Mouse (Mus musculus) midbrain, embryonic 15.5 days (tissue): Measurements from ENCODE around the gene Rab11fip3. TPM values are rescaled to one million over a fixed set of nuclear protein-coding genes. Genes with fewer than 3 reads are reported as not detected.
"Not testable (repeated sequence)": the region's sequence is repeated elsewhere in the genome, so short reads cannot be mapped to it uniquely, and the experiment has no call there.

Experiments
- ATAC-seq: fragments of 200-750 bp; cut with Nextera tagmentation; replicated peaks from 2 replicates; pipeline ENCODE4 v1.8.0; 2017; ENCODE audit warnings: moderate TSS enrichment
- H3K27ac ChIP-seq: fragments of 300-500 bp; sonication (generic); 2 replicates; pipeline ENCODE4 v1.5.1; 2015; ENCODE audit warnings: mild to moderate bottlenecking, inconsistent platforms
- H3K27me3 ChIP-seq: fragments of 300-500 bp; sonication (generic); replicated peaks from 2 replicates; pipeline ENCODE4 v1.6.1; 2015; ENCODE audit warnings: inconsistent platforms
- H3K36me3 ChIP-seq: fragments of 300-500 bp; sonication (generic); replicated peaks from 2 replicates; pipeline ENCODE4 v1.6.1; 2015; ENCODE audit warnings: inconsistent platforms
- H3K4me1 ChIP-seq: fragments of 300-500 bp; sonication (generic); 2 replicates; pipeline ENCODE4 v1.6.1; 2015; ENCODE audit warnings: inconsistent platforms
- H3K4me2 ChIP-seq: fragments of 300-500 bp; sonication (generic); 2 replicates; pipeline ENCODE4 v1.6.1; 2015; ENCODE audit warnings: inconsistent platforms, mild to moderate bottlenecking, moderate library complexity
- H3K4me3 ChIP-seq: fragments of 300-500 bp; sonication (generic); 2 replicates; pipeline ENCODE4 v1.5.1; 2015; ENCODE audit warnings: mild to moderate bottlenecking, inconsistent platforms
- H3K9ac ChIP-seq: fragments of 300-500 bp; sonication (generic); 2 replicates; pipeline ENCODE4 v1.6.1; 2015; ENCODE audit warnings: mild to moderate bottlenecking, inconsistent platforms
- H3K9me3 ChIP-seq: fragments of 300-500 bp; sonication (generic); 2 replicates; pipeline ENCODE4 v1.6.1; 2016; ENCODE audit warnings: inconsistent platforms
- WGBS: fragments of 180-500 bp; shearing (Covaris S2); methylation state at CpG from one replicate; pipeline ENCODE4 v1.1.7; 2015; ENCODE audit warnings: mixed read lengths; 5-methylcytosine and 5-hydroxymethylcytosine counted together
- polyA plus RNA-seq: library from polyadenylated mRNA; unstranded; fragments of >200 nt; fragmentation: Nextera tagmentation; extraction: Ambion mirVana; gene quantifications from 2 replicates; pipeline ENCODE4 v1.2.1, GENCODE M21; 2015

Gene Rab11fip3
- polyA plus RNA-seq = 32.2 and 32.6 TPM in 2 replicates

GRCm38 (mm10) chr17:26068831-26069739, at the start of gene Rab11fip3:
Gene Rab11fip3, minus strand, starts transcription at chr17:26069555.
- WGBS = under 1% methylated on average over 94 of the region's 94 CpGs

GRCm38 (mm10) chr17:26116503-26117258, 47.3 kb upstream of the Rab11fip3 start:
- Histone ChIP-seq H3K27me3 (peaks cover 41% of the 10 kb centered on the region), H3K9me3 (no peaks in the 10 kb centered on the region), H3K4me3 (no peak overlapping the region), H3K27ac (no peak overlapping the region), H3K4me1 (peaks cover 11% of the 10 kb centered on the region), H3K36me3 (no peaks in the 10 kb centered on the region), H3K4me2 (no peak overlapping the region), H3K9ac (no peak overlapping the region)
- no peak for ATAC-seq
- 88% methylated on average over 17 of the region's 17 CpGs for WGBS

More at GRCm38 (mm10) chr17:26068831-26069739, at the start of gene Rab11fip3:
- ATAC-seq = peak; percentile 94
- Histone ChIP-seq H3K4me3 (peak within 1 kb of the TSS; percentile 83), H3K9me3 (no peaks in the 10 kb centered on the region), H3K27me3 (0 out of 2 replicates have a peak, but pooled peaks cover 3% of the 10 kb centered on the region), H3K27ac (peak within 1 kb of the TSS; percentile 91), H3K9ac (peak within 1 kb of the TSS; percentile 93), H3K4me1 (peaks cover 41% of the 10 kb centered on the region), H3K36me3 (no peaks in the 10 kb centered on the region), H3K4me2 (peak within 1 kb of the TSS; percentile 98)

DNA sequence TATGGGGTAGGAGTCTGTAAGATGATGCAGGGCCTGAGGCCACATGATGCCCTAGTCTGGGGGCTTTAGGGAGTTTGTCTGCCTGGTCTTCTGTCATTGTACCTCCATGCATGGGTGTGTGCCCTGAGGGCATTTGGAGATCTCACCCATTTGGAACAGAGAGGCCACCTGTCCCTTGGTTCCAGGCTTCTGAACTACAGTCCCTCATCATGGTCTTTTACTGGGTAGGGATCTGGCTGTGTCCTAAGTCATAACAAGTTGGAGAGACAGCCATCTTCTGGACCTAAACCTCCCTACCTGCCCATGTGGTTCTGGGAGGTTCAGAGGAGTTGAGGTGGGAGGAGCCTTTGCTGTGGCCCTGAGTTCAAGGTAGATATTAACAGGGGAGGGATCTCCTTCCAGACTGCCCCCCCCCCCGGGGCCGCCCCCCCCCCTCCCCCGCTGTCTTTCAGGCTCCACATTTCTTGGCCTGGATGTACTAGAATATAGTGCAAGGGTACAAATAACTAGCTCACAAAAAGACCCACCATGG, 46.7 kb upstream of the Rab11fip3 start:
- Histone ChIP-seq H3K4me2 (no peak overlapping the region), H3K27me3 (peaks cover 42% of the 10 kb centered on the region), H3K4me1 (peaks cover 11% of the 10 kb centered on the region), H3K9ac (no peak overlapping the region), H3K36me3 (no peaks in the 10 kb centered on the region), H3K9me3 (no peaks in the 10 kb centered on the region), H3K27ac (no peak overlapping the region), H3K4me3 (no peak overlapping the region)
- 69% methylated on average over 3 of the region's 3 CpGs for WGBS
- no peak for ATAC-seq

DNA sequence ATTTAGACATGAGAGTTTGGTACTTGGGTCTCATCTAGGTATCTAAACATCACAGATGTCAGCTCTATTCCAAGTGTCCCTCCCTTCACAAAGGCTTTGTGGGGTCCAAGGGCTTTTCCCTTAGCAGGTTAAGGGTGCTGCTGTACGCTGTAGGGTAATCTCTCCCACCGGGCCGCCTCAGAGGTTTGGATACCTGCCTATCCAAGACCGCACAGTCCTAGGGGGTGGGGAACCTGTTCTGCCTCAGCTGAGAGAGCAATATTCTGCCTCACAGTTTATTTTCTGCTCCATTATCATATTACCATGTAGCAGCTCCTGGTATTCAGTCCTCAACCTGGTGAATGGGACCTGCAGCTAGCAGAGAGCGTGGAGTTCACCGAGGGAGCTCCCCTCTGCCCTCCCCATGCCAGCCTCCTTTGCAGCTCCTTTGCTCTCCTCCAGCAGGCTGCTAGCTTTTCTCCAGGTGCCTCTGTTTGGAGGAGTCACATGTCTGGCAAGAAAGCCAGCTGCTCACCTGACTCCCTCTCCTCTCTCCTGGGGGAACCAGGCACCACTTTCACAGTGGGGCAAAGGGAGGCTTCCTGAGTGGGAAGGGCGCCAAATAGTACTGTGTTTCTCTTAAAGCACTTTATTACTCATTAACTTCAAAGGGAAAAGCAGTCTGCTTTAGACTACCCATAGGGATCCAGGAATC, 46.0 kb upstream of the Rab11fip3 start:
- no peak overlapping the region for H3K4me2 ChIP-seq
- peaks cover 10% of the 10 kb centered on the region for H3K4me1 ChIP-seq
- WGBS = 81% methylated on average over 7 of the region's 7 CpGs
- no peak for ATAC-seq
- H3K36me3 ChIP-seq = no peaks in the 10 kb centered on the region
- peaks cover 42% of the 10 kb centered on the region for H3K27me3 ChIP-seq
- no peak overlapping the region for H3K27ac ChIP-seq
- no peak overlapping the region for H3K4me3 ChIP-seq
- H3K9ac ChIP-seq = no peak overlapping the region
- no peaks in the 10 kb centered on the region for H3K9me3 ChIP-seq

DNA sequence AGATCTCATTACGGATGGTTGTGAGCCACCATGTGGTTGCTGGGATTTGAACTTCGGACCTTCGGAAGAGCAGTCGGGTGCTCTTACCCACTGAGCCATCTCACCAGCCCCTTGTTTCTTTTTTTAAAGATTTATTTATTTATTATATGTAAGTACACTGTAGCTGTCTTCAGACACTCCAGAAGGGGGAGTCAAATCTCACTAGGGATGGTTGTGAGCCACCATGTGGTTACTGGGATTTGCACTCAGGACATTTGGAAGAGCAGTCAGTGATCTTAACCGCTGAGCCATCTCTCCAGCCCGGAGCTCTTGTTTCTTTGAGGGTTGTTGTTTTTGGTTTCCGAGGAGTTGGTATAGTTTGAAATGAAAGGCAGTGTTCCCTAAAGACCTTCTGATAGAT, 45.1 kb upstream of the Rab11fip3 start:
- ATAC-seq = not testable (repeated sequence)

DNA sequence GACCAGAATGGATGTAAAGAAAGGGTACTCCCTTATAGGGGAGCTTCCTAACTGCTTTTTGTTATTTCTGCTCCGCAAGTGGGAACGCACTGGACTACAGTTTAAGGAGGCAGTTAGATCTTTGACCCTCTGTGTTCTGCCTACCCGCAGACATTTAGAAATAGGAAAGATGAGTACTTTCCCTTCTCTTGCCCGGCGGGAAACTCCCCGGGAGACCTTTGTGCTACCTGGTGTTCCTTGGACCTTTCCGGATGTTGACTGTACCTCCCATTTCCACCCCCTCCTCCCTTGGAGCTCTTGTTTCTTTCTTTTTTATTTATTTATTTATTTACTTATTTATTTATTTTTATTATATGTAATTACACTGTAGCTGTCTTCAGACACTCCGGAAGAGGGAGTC, 44.7 kb upstream of the Rab11fip3 start:
- ATAC-seq = no peak
- peak overlapping the region; percentile 75 for H3K4me3 ChIP-seq
- H3K36me3 ChIP-seq = no peaks in the 10 kb centered on the region
- no peaks in the 10 kb centered on the region for H3K9me3 ChIP-seq
- peak overlapping the region; percentile 67 for H3K9ac ChIP-seq
- no peak overlapping the region for H3K27ac ChIP-seq
- peaks cover 42% of the 10 kb centered on the region for H3K27me3 ChIP-seq
- peak overlapping the region; percentile 75 for H3K4me2 ChIP-seq
- 11% methylated on average over 8 of the region's 8 CpGs for WGBS
- peaks cover 6% of the 10 kb centered on the region for H3K4me1 ChIP-seq

More for the DNA sequence above, 45.1 kb upstream of the Rab11fip3 start:
- H3K27ac ChIP-seq, H3K4me2 ChIP-seq, H3K9me3 ChIP-seq, H3K4me1 ChIP-seq, H3K4me3 ChIP-seq, H3K9ac ChIP-seq, H3K36me3 ChIP-seq: not testable (repeated sequence)
- H3K27me3 ChIP-seq = peaks cover 42% of the 10 kb centered on the region
- 61% methylated on average over 7 of the region's 7 CpGs for WGBS

GRCm38 (mm10) chr17:26113181-26113948, 44.0 kb upstream of the Rab11fip3 start, which contains the start of gene Tmem8:
Gene Tmem8, plus strand, starts transcription at chr17:26113299.
- peak; percentile 77 for ATAC-seq
- H3K27me3 ChIP-seq = peaks cover 37% of the 10 kb centered on the region
- peak within 1 kb of the TSS; percentile 67 for H3K9ac ChIP-seq
- peak within 1 kb of the TSS; percentile 64 for H3K27ac ChIP-seq
- H3K36me3 ChIP-seq = no peaks in the 10 kb centered on the region
- under 1% methylated on average over 66 of the region's 75 CpGs for WGBS
- peak within 1 kb of the TSS; percentile 75 for H3K4me2 ChIP-seq
- H3K4me1 ChIP-seq = peaks cover 6% of the 10 kb centered on the region
- H3K9me3 ChIP-seq = no peaks in the 10 kb centered on the region
- H3K4me3 ChIP-seq = peak within 1 kb of the TSS; percentile 75

DNA sequence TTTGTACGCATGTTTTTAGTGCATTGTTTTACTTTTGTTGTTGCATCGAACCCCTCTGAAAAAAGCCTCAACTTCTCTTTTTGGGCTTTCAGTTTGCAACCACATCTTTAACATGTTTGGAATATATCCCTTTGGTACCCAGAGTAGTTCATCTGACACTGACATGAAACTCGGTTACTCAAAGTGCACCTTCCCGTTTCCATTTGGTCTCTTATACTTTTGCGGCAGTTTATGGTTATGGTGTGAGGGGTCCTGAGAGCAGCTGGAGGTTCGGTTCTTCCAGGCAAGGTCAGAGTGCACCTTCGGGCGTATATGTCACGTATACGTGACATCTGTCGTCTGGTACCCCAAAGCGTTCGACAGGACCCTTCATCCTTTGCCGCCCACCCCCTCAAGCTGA, 43.4 kb upstream of the Rab11fip3 start:
- peak overlapping the region; percentile 75 for H3K4me2 ChIP-seq
- no peak for ATAC-seq
- H3K4me1 ChIP-seq = peaks cover 6% of the 10 kb centered on the region
- 15% methylated on average over 14 of the region's 14 CpGs for WGBS
- H3K27ac ChIP-seq = peak overlapping the region; percentile 64; the same call in 1 of the 2 replicates
- H3K9ac ChIP-seq = peak overlapping the region; percentile 67
- no peaks in the 10 kb centered on the region for H3K9me3 ChIP-seq
- H3K4me3 ChIP-seq = peak overlapping the region; percentile 75
- peaks cover 34% of the 10 kb centered on the region for H3K27me3 ChIP-seq
- H3K36me3 ChIP-seq = no peaks in the 10 kb centered on the region

DNA sequence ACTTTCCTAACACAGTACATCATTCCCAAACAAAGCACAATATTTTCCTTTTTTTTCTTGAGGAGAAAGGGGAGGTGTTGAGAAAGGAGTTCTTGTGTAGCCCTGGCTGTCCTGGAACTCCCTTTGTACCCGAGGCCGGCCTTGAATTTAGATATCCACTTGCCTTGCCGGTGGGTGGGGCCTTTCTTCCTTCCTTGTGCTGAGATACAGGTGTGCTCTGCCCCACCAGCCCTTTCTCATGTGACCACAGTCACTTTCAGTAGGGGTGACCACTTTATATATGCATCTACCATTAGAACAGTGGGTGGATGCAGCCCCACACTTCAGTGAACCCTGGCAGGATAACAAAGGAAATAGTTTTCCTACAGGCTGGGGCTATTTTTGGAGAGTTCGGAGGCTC, 42.4 kb upstream of the Rab11fip3 start:
- Histone ChIP-seq H3K4me3 (no peak overlapping the region), H3K36me3 (no peaks in the 10 kb centered on the region), H3K4me1 (peaks cover 6% of the 10 kb centered on the region), H3K4me2 (no peak overlapping the region), H3K9ac (no peak overlapping the region), H3K27ac (no peak overlapping the region), H3K9me3 (no peaks in the 10 kb centered on the region), H3K27me3 (peaks cover 24% of the 10 kb centered on the region)
- 24% methylated on average over 4 of the region's 4 CpGs for WGBS
- no peak for ATAC-seq

GRCm38 (mm10) chr17:26111024-26111423, 41.7 kb upstream of the Rab11fip3 start:
- Histone ChIP-seq H3K9ac (no peak overlapping the region), H3K36me3 (no peaks in the 10 kb centered on the region), H3K9me3 (no peaks in the 10 kb centered on the region), H3K27me3 (peaks cover 23% of the 10 kb centered on the region), H3K4me2 (no peak overlapping the region), H3K27ac (no peak overlapping the region), H3K4me1 (peaks cover 6% of the 10 kb centered on the region), H3K4me3 (no peak overlapping the region)
- WGBS = 2% methylated on average over 4 of the region's 4 CpGs
- ATAC-seq = no peak

- peaks cover 6% of the 10 kb centered on the region for H3K4me1 ChIP-seq
- 21% methylated on average over 4 of the region's 4 CpGs for WGBS
- no peaks in the 10 kb centered on the region for H3K9me3 ChIP-seq
- H3K27ac ChIP-seq = no peak overlapping the region
- no peaks in the 10 kb centered on the region for H3K36me3 ChIP-seq
- H3K4me3 ChIP-seq = no peak overlapping the region
- peaks cover 14% of the 10 kb centered on the region for H3K27me3 ChIP-seq
- no peak overlapping the region for H3K4me2 ChIP-seq
- H3K9ac ChIP-seq = no peak overlapping the region
- ATAC-seq = no peak
Observed at GRCm38 (mm10) chr17:26110156-26110555, 40.8 kb upstream of the Rab11fip3 start.
